Mouse (Mus musculus) megakaryocyte progenitor cell, adult 5-6 weeks (primary cell): ENCODE data around the gene Tiam1. TPM values are rescaled to one million over a fixed set of nuclear protein-coding genes. Genes with fewer than 3 reads are reported as not detected.

Experiments
- ATAC-seq: replicated peaks from 2 replicates; pipeline ENCODE4 v1.8.0; 2016; ENCODE audit warnings: mild to moderate bottlenecking, moderate TSS enrichment, inconsistent platforms; ENCODE audit not compliant: poor library complexity
- total RNA-seq, 2 experiments: library from RNA; stranded (forward) in 1 of 2; stranded (reverse) in 1 of 2; fragments of 157-497, 149-512 nt in 1 of 2; fragments of 200-1000 nt in 1 of 2; gene quantifications; 2 replicates each; pipeline versions ENCODE4 v1.2.3 to v1.2.4; 2015 to 2017

Gene Tiam1
- total RNA-seq, 2 experiments from 2014 or later: 58.4 to 60.8 TPM

DNA sequence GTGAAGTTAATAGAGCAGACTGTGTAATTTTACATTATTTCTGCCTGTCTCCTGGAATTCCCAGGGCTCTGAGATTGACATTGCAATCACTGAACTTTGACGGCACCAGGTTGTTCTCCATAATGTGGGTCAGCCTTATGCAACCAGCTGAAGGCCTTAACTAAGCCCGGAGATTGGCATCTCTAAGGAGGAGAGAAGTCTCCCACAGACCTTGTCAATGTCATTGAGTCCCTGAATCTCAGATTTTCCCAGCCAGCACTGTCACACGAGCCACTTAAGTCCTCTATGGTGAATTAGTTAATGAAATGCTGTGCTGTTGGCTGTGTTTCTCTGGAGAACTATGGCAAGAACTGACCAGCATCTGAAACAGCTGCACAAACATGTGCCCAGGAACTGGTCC, 388.9 kb downstream of the Tiam1 start:
- no peak for ATAC-seq

DNA sequence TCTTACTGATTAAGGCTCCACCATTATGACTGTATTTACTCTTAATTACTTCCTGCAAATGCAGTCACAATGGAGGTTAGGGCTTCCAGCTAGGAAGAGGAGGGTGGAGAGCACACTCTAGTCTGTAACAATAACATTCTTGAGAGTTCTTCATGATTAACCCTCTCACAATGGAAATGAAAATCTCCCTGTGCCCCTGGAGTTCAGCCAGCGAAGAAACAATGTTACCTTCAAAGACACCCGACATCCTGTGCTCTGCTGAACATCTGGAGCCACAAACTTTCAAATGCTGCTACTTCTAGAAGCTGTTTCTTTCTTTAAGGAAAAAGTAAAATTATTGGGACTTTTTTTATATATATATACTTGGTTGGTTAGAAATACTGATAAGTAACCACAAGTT, 395.7 kb downstream of the Tiam1 start:
- ATAC-seq: no peak

- ATAC-seq: no peak
These were observed 404.0 kb downstream of the Tiam1 start for GRCm38 (mm10) chr16:89739559-89739958.

- no peak for ATAC-seq
These were observed 404.6 kb downstream of the Tiam1 start for GRCm38 (mm10) chr16:89738963-89739362.

Other genes starting within 250 kb of the Tiam1 start
- gene Sod1, start 77.0 kb upstream of the Tiam1 start, total RNA-seq (2015): 577 and 581 TPM in 2 replicates
- 672 and 752 TPM in 2 replicates for gene Sod1, start 77.0 kb upstream of the Tiam1 start, total RNA-seq (2017)
- 64.0 and 67.2 TPM in 2 replicates for gene Scaf4, start 140.7 kb upstream of the Tiam1 start, total RNA-seq (2015)
- 14.1 and 18.5 TPM in 2 replicates for gene Scaf4, start 140.7 kb upstream of the Tiam1 start, total RNA-seq (2017)
- not detected in 2 replicates for gene Hunk, start 242.2 kb upstream of the Tiam1 start, total RNA-seq (2015)
- not detected in 2 replicates for gene Hunk, start 242.2 kb upstream of the Tiam1 start, total RNA-seq (2017)